Mouse (Mus musculus) monocyte, adult 2 months (primary cell): ENCODE measurements at regions not wholly inside any gene's neighbourhood (a gene's known extent, or its start where the extent isn't known, plus 50 kb on each side); places are given as distances from the start of the nearest gene placed in this dataset.

Source experiments
- DNase-seq, 2 experiments: peaks; one replicate each; pipeline ENCODE4 v3.0.0; 2022; ENCODE audit warnings: low spot score in 2 of 2, low read depth in 1 of 2

DNA sequence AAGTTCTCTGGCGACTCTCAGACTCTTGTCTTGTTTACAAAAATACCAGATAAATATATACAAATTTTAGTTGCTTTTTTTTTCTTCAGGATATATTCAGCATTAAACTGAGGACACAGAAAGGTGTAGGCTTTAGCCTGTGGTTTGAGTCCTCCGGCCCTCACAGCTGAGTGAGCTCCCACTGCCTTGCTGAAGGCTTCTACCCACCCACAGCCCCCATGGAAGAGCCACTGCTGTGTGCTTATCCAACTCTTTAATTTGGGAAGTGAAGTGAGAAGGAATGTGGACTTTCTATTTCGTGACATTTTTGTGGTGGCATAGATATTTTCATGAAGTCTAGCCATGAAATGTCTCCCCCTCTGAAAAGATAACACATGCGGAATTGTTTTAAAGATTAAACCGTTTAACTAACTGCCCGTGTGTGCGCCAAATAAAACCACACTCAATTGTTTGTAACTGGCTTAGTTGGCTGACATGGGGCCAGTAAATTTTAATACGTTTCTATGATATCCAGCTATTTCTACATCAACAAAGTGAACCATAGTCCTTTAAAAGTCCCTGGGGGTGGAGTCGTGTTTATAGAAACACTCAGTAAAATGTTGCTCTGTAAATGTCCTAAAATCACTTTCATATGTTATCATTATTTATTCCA lies 174.1 kb downstream of the Slc38a4 start:
- no peak for DNase-seq

DNA sequence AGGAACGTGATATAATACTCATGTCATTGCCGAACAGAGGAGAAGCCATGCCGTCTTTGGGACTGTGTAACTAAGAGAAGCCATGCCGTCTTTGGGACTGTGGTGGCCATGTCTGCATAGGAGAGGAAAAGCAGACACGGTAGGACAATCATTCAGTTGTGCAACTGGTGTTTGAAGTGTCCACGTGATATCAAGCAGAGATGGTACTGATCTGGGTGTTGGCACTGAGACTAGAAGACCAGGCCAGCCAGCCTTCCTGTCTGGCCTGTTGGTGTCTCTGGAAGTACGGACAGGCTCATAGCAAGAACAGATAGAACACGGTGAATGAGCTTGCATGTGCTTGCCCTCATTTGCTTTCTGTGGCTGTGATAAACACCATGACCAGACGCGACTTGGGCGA lies 175.7 kb downstream of the Slc38a4 start:
- DNase-seq = no peak

DNA sequence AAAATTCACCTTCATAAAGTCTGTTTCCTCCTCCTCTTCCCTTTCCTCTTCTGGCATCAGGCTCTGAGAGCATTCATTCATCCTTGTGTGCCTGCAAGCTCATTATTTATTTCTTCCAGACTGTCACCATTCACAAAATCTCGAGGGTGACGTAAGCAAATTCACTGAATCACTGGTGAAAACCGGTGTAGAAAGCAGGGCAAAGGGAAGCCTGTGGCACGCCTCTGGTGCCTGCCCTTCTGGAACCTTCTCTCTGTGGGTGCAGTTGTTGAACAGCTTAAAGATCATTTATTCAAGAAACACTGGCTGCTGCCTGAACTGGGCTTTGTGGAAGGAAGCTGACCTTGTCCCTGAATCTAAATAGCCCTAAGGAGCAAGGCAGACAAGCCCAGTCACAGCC lies 177.0 kb downstream of the Slc38a4 start:
- no peak for DNase-seq

DNA sequence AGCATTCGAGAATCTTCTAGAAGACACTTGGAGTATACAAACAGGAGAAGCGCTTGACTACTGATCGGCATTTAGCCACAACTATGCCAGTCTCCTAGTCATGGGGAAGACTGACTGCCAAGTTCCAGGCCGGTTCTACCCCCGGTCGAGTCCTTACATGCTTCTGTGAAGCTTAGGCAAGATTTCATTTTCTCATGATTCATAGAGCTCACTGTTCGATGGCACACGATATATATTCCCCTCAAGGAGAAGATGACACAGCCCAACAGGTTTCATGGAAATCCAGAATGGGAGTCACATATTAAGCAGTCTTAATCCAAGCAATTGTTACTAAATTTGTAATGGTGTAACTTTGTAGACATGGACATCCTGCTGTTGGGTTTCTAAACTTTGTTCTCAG lies 177.8 kb downstream of the Slc38a4 start:
- no peak for DNase-seq

GRCm38 (mm10) chr15:96877271-96877670 lies 177.7 kb upstream of the Slc38a2 start:
- no peak for DNase-seq

- no peak for DNase-seq
These were observed 174.6 kb upstream of the Slc38a2 start for GRCm38 (mm10) chr15:96874145-96874544.

- DNase-seq = no peak
These were observed 174.0 kb upstream of the Slc38a2 start for GRCm38 (mm10) chr15:96873562-96873961.

DNA sequence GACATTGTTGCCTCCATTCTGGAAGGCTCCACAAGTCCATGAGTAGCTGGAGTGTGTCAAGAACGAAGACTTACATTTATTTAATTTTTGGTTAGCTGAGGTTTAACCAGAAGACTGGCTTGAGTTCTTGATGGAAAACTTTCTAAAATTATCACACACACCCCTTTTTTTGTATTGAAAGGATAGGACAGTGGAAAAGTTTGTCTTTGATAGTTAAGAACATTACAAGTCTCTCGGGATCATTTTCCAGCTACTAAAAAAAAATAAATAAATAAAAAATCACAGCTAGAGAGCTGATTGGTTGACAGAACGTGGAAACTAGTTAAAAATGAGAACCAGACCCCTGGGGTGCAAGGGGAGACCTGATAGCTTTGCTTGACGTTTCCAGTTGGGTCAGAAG lies 173.6 kb upstream of the Slc38a2 start:
- DNase-seq = no peak

DNA sequence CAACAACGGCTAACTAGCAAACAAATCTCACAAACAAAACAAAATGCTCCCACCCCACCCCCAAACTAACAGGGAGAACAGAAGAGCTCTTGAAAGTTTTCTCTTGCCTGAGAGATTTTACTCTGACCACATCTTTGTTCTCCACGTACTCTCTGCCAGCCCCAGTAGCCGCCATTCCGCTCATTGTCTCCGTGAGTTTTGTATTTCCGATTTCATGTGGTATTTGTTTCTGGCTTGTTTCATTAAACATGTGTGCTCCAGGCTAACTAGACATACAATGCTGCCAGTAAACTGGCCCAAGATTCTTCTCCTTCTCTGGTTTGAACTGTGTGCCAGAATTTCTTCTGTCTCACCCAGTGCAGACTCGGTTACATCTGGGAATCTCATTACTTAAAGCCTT lies 168.2 kb upstream of the Slc38a2 start:
- DNase-seq = no peak

- DNase-seq = no peak
These were observed 166.4 kb upstream of the Slc38a2 start for GRCm38 (mm10) chr15:96865932-96866331.

DNA sequence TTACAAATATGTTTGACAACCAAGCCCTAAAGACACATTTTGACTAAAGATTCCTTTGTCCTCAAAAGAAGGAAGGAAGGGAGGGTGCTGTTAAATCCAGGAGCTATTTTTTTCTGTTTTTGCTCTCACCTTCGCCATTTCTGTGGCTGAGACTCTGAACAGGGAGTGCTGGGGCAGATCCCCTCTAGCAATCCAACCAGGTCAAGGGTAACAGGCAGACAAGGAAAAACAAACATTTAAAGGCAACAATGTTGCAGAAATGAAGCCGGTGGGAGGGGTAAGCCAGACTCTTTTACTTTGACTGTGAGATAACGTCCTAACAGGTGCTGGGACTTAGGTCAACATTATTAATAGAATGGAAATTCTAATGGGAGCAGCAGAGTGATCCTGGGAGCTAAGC lies 158.2 kb upstream of the Slc38a2 start:
- no peak for DNase-seq

- no peak for DNase-seq
These were observed 152.6 kb upstream of the Slc38a2 start for GRCm38 (mm10) chr15:96851970-96852768.

GRCm38 (mm10) chr15:96848150-96848549 lies 148.6 kb upstream of the Slc38a2 start:
- DNase-seq = peak; percentile 4 to 21

DNA sequence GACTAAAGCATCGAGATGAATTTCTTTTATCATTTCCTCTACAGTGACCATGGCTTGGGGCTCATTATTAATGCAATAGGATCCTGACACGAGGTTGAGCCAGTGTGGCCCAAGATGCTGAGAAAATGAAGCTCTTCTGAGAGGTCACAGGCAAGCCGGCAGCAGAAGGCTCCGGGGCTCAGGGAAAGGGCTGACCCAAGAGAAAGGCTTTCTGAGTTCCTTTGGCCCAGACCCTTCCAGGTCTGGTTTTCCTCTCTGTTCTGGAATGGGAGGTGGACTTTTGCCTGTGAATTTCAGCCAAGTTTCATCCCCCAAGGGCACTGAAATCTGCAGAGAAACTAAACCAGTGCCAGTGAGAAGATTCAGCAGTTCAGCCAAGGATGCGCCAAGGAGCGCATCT lies 145.7 kb upstream of the Slc38a2 start:
- no peak for DNase-seq

DNA sequence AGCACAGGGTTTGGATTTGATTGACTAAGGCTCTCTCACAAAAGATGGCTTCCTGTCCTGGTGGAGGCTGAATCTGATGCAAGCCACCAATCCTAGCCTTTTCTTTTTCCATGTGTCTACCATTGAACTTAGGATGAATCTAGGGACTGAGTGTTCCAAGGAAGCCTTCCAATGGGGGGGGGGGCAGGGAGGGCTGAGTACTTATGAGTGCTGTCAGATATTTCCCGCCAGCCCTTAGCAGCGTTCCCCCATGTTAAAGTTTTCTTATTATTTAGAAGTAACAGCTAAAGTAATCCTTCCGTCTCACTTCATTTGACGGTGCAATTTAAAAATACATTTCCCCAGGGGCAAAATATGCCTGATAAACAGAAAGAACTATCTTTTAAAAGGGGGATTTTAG lies 144.8 kb upstream of the Slc38a2 start:
- DNase-seq = no peak

DNA sequence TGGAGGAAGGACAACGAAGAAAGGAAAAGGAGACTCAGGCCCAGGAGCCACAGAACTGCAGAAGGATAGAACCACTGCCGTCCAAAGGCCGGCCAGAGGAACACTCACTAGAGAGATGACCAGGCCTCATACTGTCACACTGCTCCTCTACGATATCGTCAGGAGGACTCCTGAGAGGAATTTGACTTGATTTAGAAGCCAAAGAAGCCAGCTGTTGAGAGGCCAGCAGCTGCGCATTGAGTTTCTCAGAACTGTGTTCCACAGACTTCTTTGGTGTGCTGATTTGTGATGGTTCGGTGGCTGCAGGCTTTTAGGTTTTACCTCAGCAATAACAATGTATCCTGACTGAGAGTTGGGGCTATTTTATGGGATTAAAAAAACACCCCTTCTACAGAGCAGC lies 144.1 kb upstream of the Slc38a2 start:
- no peak for DNase-seq

DNA sequence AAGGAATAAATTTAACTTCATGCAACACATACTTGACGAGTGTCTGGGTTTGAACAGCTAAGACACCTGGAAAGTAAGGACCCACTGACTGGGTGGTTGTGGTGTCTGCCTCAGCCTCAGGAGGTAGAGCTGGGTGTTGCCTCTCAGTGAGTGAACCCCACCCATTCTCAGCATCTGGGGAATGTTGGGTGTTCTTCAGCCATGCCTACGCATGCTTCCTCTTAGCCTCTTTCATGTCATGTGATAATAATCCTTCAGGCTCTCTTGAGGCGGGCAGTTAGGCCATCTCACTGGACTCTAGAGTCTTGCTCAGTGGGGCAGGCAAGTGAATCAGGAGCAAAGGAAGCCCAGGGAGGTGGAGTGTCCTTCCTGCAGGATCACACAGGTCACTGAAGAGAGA lies 143.4 kb upstream of the Slc38a2 start:
- DNase-seq = no peak

GRCm38 (mm10) chr15:96836670-96837069 lies 137.1 kb upstream of the Slc38a2 start:
- DNase-seq = no peak

DNA sequence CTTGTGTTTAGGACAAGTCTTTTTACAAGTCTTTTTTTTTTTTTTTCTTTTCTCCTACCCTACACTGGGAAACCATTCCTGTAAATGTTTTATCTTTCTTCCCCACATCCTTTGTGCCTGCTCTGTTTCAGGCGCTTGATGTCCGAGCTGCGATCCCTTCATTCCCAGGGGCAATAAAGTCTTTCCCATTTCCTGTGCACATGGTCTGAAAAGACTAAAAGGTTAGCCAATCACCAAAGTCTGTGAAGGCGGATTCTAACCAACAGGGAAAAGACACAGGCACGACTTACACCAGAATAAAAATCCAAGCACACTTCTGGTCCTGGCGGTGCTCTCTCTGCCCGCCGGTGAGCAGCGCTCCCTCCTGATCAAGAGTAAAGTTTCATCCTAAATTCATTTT lies 135.3 kb upstream of the Slc38a2 start:
- DNase-seq = no peak

GRCm38 (mm10) chr15:96834162-96834843 lies 134.8 kb upstream of the Slc38a2 start:
- DNase-seq = no peak

DNA sequence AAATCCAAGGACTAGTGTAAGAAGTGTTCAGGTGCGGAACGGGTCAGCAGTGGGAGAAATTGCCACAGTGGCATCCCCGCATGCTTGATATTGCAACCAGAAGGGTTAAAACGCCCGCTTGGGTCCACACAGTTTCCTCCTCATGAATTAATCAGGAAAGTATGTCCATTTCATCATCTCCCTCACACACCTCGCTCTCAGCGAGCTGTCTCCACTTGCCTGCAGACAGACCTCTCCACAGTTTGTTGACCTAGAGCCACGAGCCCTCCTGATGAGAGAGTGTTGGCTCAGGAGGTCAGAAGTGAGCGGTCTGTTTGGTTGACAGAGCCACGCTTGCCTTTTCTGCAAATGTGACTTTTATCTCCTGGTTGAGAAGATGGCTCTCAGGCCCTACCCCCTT lies 132.9 kb upstream of the Slc38a2 start:
- DNase-seq = no peak

DNA sequence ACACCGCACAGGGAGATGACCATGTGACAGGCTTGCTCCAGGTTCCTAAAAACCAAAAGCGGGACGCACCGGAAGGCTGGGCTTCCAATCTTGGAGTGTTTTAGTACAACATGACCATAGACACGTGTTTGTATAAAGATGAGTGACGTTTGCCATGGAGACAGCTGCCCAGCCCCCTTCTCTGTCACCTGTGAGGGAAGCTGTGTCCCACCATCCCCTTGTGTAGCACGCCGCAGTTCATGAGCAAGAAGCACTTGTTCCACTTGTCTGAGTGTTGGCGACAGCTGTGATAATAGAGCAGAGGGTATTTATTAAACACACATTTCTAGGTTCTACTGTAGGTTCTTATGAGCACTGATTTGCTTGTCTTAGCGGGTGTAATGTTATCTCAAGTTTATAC lies 131.7 kb upstream of the Slc38a2 start:
- DNase-seq = no peak
